Mouse (Mus musculus) gastrocnemius, postnatal 25 days (tissue): Measurements from ENCODE around the gene D330045A20Rik. TPM values are rescaled to one million over a fixed set of nuclear protein-coding genes. Genes with fewer than 3 reads are reported as not detected.
"Not testable (repeated sequence)": the region's sequence is repeated elsewhere in the genome, so short reads cannot be mapped to it uniquely, and the experiment has no call there.

Experiments used
- DNase-seq: peaks from one replicate; pipeline ENCODE4 v3.0.0; 2022
- long read RNA-seq, 2 experiments: library from polyadenylated mRNA; stranded (forward); transcript quantifications; one replicate each; pipeline ENCODE4 v2.0.0; 2021
- total RNA-seq, 2 experiments: library from RNA; stranded (reverse); gene quantifications; 1 replicate in 1 of 2; 2 replicates in 1 of 2; pipeline ENCODE4 v1.2.3; 2021

D330045A20Rik gene
- not detected for total RNA-seq
- long read RNA-seq, experiment 1 = 0 reads
- long read RNA-seq, experiment 2 = 0 reads

- DNase-seq = no peak
Observed at GRCm38 (mm10) chrX:139480022-139480894, at the start of gene D330045A20Rik. D330045A20Rik (plus strand) TSS chrX:139480367.

- no peak for DNase-seq
Observed at GRCm38 (mm10) chrX:139432550-139432949, 47.6 kb upstream of the D330045A20Rik start.

GRCm38 (mm10) chrX:139435202-139435601 is 45.0 kb upstream of the D330045A20Rik start:
- DNase-seq = no peak

- not testable (repeated sequence) for DNase-seq
Observed at GRCm38 (mm10) chrX:139441057-139441456, 39.1 kb upstream of the D330045A20Rik start.

GRCm38 (mm10) chrX:139456812-139457211 is 23.4 kb upstream of the D330045A20Rik start:
- no peak for DNase-seq

- no peak for DNase-seq
Observed at GRCm38 (mm10) chrX:139482083-139482482, 1.9 kb downstream of the D330045A20Rik start.

- DNase-seq = no peak
Observed at GRCm38 (mm10) chrX:139484974-139485373, 4.8 kb downstream of the D330045A20Rik start.

- DNase-seq = no peak
Observed at GRCm38 (mm10) chrX:139516156-139516555, 36.0 kb downstream of the D330045A20Rik start.

- no peak for DNase-seq
Observed at GRCm38 (mm10) chrX:139519251-139519650, 39.1 kb downstream of the D330045A20Rik start.

- no peak for DNase-seq
Observed at GRCm38 (mm10) chrX:139524303-139525091, 44.3 kb downstream of the D330045A20Rik start.

GRCm38 (mm10) chrX:139525724-139526123 is 45.6 kb downstream of the D330045A20Rik start:
- DNase-seq = no peak

- no peak for DNase-seq
Observed at GRCm38 (mm10) chrX:139526984-139527383, 46.8 kb downstream of the D330045A20Rik start.

GRCm38 (mm10) chrX:139529678-139530077 is 49.5 kb downstream of the D330045A20Rik start:
- no peak for DNase-seq

- no peak for DNase-seq
Observed at GRCm38 (mm10) chrX:139532293-139532692, 52.1 kb downstream of the D330045A20Rik start.

GRCm38 (mm10) chrX:139537641-139538397 is 57.7 kb downstream of the D330045A20Rik start:
- DNase-seq = no peak

- DNase-seq = no peak
Observed at GRCm38 (mm10) chrX:139543726-139544125, 63.6 kb downstream of the D330045A20Rik start.

- no peak for DNase-seq
Observed at GRCm38 (mm10) chrX:139550456-139550855, 70.3 kb downstream of the D330045A20Rik start.

GRCm38 (mm10) chrX:139552090-139552489 is 71.9 kb downstream of the D330045A20Rik start:
- no peak for DNase-seq

GRCm38 (mm10) chrX:139562255-139562924 is 82.2 kb downstream of the D330045A20Rik start:
- DNase-seq = no peak

GRCm38 (mm10) chrX:139562925-139563461 is 82.8 kb downstream of the D330045A20Rik start, which contains the start of gene Rnf128:
Rnf128 (plus strand) TSS chrX:139563316.
- no peak for DNase-seq

GRCm38 (mm10) chrX:139570054-139570453 is 89.9 kb downstream of the D330045A20Rik start:
- no peak for DNase-seq
